Mouse (Mus musculus) lung, adult 18-20 months (tissue): ENCODE data around the gene Il1rl1.

Experiments
- DNase-seq, 2 experiments: peaks; one replicate each; pipeline ENCODE4 v3.0.0; 2022; ENCODE audit warnings: mixed read lengths in 2 of 2

Gene Il1rl1

GRCm38 (mm10) chr1:40428910-40429675, at the start of gene Il1rl1:
TSS of gene Il1rl1 (plus strand) at chr1:40429570.
- DNase-seq, result no peak

GRCm38 (mm10) chr1:40380111-40380510, 49.3 kb upstream of the Il1rl1 start:
- DNase-seq, result peak; percentile 64 to 69

GRCm38 (mm10) chr1:40380990-40381389, 48.4 kb upstream of the Il1rl1 start:
- no peak for DNase-seq

- DNase-seq, result no peak
These were observed 46.5 kb upstream of the Il1rl1 start for GRCm38 (mm10) chr1:40382841-40383240.

GRCm38 (mm10) chr1:40384931-40385545, 44.3 kb upstream of the Il1rl1 start:
- no peak for DNase-seq

GRCm38 (mm10) chr1:40391374-40391773, 38.0 kb upstream of the Il1rl1 start:
- no peak for DNase-seq

- DNase-seq, result no peak
These were observed 36.8 kb upstream of the Il1rl1 start for GRCm38 (mm10) chr1:40392535-40392934.

- DNase-seq, result no peak
These were observed 36.2 kb upstream of the Il1rl1 start for GRCm38 (mm10) chr1:40393214-40393613.

GRCm38 (mm10) chr1:40399639-40400038, 29.7 kb upstream of the Il1rl1 start:
- no peak for DNase-seq

- DNase-seq, result no peak
These were observed 24.7 kb upstream of the Il1rl1 start for GRCm38 (mm10) chr1:40404682-40405081.

- DNase-seq, result no peak
These were observed 19.5 kb upstream of the Il1rl1 start for GRCm38 (mm10) chr1:40409882-40410281.

GRCm38 (mm10) chr1:40413039-40413438, 16.3 kb upstream of the Il1rl1 start:
- no peak for DNase-seq

- no peak for DNase-seq
These were observed 15.1 kb upstream of the Il1rl1 start for GRCm38 (mm10) chr1:40414276-40414675.

- DNase-seq, result no peak
These were observed 14.3 kb upstream of the Il1rl1 start for GRCm38 (mm10) chr1:40414863-40415656.

- DNase-seq, result no peak
These were observed 12.3 kb upstream of the Il1rl1 start for GRCm38 (mm10) chr1:40417034-40417433.

GRCm38 (mm10) chr1:40418512-40418911, 10.9 kb upstream of the Il1rl1 start:
- no peak for DNase-seq

GRCm38 (mm10) chr1:40423892-40424291, 5.5 kb upstream of the Il1rl1 start:
- DNase-seq, result no peak

GRCm38 (mm10) chr1:40427270-40427669, 2.1 kb upstream of the Il1rl1 start:
- no peak for DNase-seq

- DNase-seq, result no peak
These were observed 1.5 kb upstream of the Il1rl1 start for GRCm38 (mm10) chr1:40427901-40428300.

GRCm38 (mm10) chr1:40430143-40430834, 919 bp downstream of the Il1rl1 start:
- no peak for DNase-seq

- DNase-seq, result no peak
These were observed 2.8 kb downstream of the Il1rl1 start for GRCm38 (mm10) chr1:40432169-40432568.

- no peak for DNase-seq
These were observed 6.6 kb downstream of the Il1rl1 start for GRCm38 (mm10) chr1:40435936-40436335.

GRCm38 (mm10) chr1:40437340-40437739, 8.0 kb downstream of the Il1rl1 start:
- DNase-seq, result no peak
